Mouse (Mus musculus) lung, adult 2 months (tissue): ENCODE data around the gene Me3.

Experiments used
- CTCF ChIP-seq: fragments of 200-500 bp; IDR thresholded peaks from 2 replicates; pipeline ENCODE4 v1.5.1; 2011; ENCODE audit warnings: mild to moderate bottlenecking, low read length, control low read depth; ENCODE audit not compliant: insufficient read depth
- POLR2A ChIP-seq: fragments of 200-500 bp; IDR thresholded peaks from 2 replicates; pipeline ENCODE4 v1.6.1; 2011; ENCODE audit warnings: low read depth, mild to moderate bottlenecking, control low read depth, low read length, borderline replicate concordance; ENCODE audit errors: extremely low read depth

DNA sequence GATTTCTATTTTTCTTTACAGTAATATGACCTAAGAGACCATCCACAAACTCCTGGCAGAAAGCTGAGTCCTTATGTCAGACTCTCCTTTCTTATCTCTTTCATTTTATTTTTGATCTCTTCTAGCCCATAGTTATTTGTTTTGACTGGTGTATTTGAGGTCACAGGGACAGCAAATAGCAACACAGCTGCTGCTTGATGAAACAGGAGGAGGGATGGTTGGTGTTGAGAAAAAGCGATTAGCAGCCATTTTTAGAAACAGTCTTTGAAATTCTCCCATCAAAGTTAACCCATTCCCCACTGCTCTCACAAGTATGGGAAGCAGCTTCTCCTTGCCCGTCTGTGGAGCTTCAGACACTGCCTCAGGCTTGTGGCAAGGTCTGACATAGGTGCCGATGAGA, 12.8 kb downstream of the Me3 start:
- TF ChIP-seq CTCF (no peak), POLR2A (no peak)
